Mouse (Mus musculus) MEL (cell line): Measurements from ENCODE around the gene Vps11. TPM values are rescaled to one million over a fixed set of nuclear protein-coding genes. Genes with fewer than 3 reads are reported as not detected.

ENCODE experiments used
- DNase-seq: peaks from one replicate; pipeline ENCODE4 v3.0.0; 2011; ENCODE audit warnings: low read depth, low spot score
- H3K27ac ChIP-seq: 2 replicates; pipeline ENCODE4 v1.5.1; 2012; ENCODE audit warnings: low read depth, mild to moderate bottlenecking, control low read depth, low read length, moderate library complexity; ENCODE audit not compliant: control insufficient read depth
- H3K27me3 ChIP-seq, 2 experiments: fragments of 150-350 bp in 1 of 2; sonication (generic) in 1 of 2; 2 replicates each; pipeline ENCODE4 v1.6.1; 2012; ENCODE audit warnings: low read length in 2 of 2, mild to moderate bottlenecking in 2 of 2, improper control_type of control experiment in 1 of 2, moderate library complexity in 1 of 2; ENCODE audit not compliant: insufficient read depth in 2 of 2, control insufficient read depth in 1 of 2
- H3K36me3 ChIP-seq, 2 experiments: 2 replicates each; pipeline ENCODE4 v1.6.1; 2012 to 2014; ENCODE audit warnings: low read length in 2 of 2, improper control_type of control experiment in 1 of 2, inconsistent platforms in 1 of 2, mild to moderate bottlenecking in 1 of 2; ENCODE audit not compliant: insufficient read depth in 2 of 2, control insufficient read depth in 1 of 2
- H3K4me1 ChIP-seq, 2 experiments: fragments of 150-350 bp in 1 of 2; sonication (generic) in 1 of 2; 2 replicates each; pipeline ENCODE4 v1.6.1; 2012; ENCODE audit warnings: low read length in 2 of 2, improper control_type of control experiment in 1 of 2, mild to moderate bottlenecking in 1 of 2; ENCODE audit not compliant: insufficient read depth in 2 of 2, control insufficient read depth in 1 of 2
- H3K4me3 ChIP-seq, 2 experiments: fragments of 150-350 bp in 1 of 2; sonication (generic) in 1 of 2; 2 replicates each; pipeline ENCODE4 v1.5.1; 2012; ENCODE audit warnings: low read depth in 2 of 2, low read length in 2 of 2, mild to moderate bottlenecking in 2 of 2, moderate library complexity in 2 of 2, control low read depth in 1 of 2, improper control_type of control experiment in 1 of 2; ENCODE audit not compliant: control insufficient read depth in 1 of 2, insufficient read depth in 1 of 2
- H3K79me2 ChIP-seq: 2 replicates; pipeline ENCODE4 v1.6.1; 2012; ENCODE audit warnings: mild to moderate bottlenecking, low read length, moderate library complexity; ENCODE audit not compliant: control insufficient read depth, poor library complexity, insufficient read depth
- H3K9ac ChIP-seq: 2 replicates; pipeline ENCODE4 v1.6.1; 2012; ENCODE audit warnings: low read depth, mild to moderate bottlenecking, control low read depth, low read length, moderate library complexity; ENCODE audit not compliant: control insufficient read depth, poor library complexity, severe bottlenecking
- H3K9me3 ChIP-seq: fragments of 150-350 bp; sonication (generic); replicated peaks from 2 replicates; pipeline ENCODE4 v1.6.1; 2012; ENCODE audit warnings: mild to moderate bottlenecking, low read length, improper control_type of control experiment, moderate library complexity; ENCODE audit not compliant: insufficient read depth
- BHLHE40 ChIP-seq: IDR thresholded peaks from 2 replicates; pipeline ENCODE4 v1.6.1; 2012; ENCODE audit warnings: low read depth, mild to moderate bottlenecking, inconsistent platforms, low read length, improper control_type of control experiment, borderline replicate concordance
- CHD1 ChIP-seq: IDR thresholded peaks from 2 replicates; pipeline ENCODE4 v1.6.1; 2012; ENCODE audit warnings: low read depth, mild to moderate bottlenecking, inconsistent platforms, low read length, improper control_type of control experiment
- CHD2 ChIP-seq: IDR thresholded peaks from 2 replicates; pipeline ENCODE4 v1.6.1; 2011; ENCODE audit warnings: low read length, improper control_type of control experiment
- CTCF ChIP-seq, 3 experiments: IDR thresholded peaks in 2 of 3; conservative IDR thresholded peaks in 1 of 3; 2 replicates each; pipeline ENCODE4 v1.5.1; 2011 to 2012; ENCODE audit warnings: low read length in 3 of 3, low read depth in 2 of 3, mild to moderate bottlenecking in 2 of 3, improper control_type of control experiment in 1 of 3, inconsistent platforms in 1 of 3, mixed read lengths in 1 of 3, moderate library complexity in 1 of 3; ENCODE audit not compliant: control insufficient read depth in 1 of 3, insufficient read depth in 1 of 3, poor library complexity in 1 of 3, severe bottlenecking in 1 of 3
- E2F4 ChIP-seq: IDR thresholded peaks from 2 replicates; pipeline ENCODE4 v1.6.1; 2011; ENCODE audit warnings: low read depth, low read length, improper control_type of control experiment, borderline replicate concordance
- ETS1 ChIP-seq: IDR thresholded peaks from 2 replicates; pipeline ENCODE4 v1.6.1; 2012; ENCODE audit warnings: low read depth, mild to moderate bottlenecking, inconsistent platforms, low read length, improper control_type of control experiment, moderate library complexity
- GABPA ChIP-seq: IDR thresholded peaks from 2 replicates; pipeline ENCODE4 v1.6.1; 2012; ENCODE audit warnings: low read depth, mild to moderate bottlenecking, inconsistent platforms, low read length, improper control_type of control experiment, moderate library complexity
- HCFC1 ChIP-seq: IDR thresholded peaks from 2 replicates; pipeline ENCODE4 v1.6.1; 2012; ENCODE audit warnings: low read depth, mild to moderate bottlenecking, inconsistent platforms, low read length, improper control_type of control experiment, moderate library complexity
- JUND ChIP-seq: IDR thresholded peaks from 2 replicates; pipeline ENCODE4 v1.6.1; 2011; ENCODE audit warnings: low read depth, mild to moderate bottlenecking, improper control_type of control experiment, low read length
- KAT2A ChIP-seq: conservative IDR thresholded peaks from 2 replicates; pipeline ENCODE4 v1.6.1; 2012; ENCODE audit warnings: low read depth, low read length, improper control_type of control experiment, inconsistent platforms
- MAFK ChIP-seq: IDR thresholded peaks from 2 replicates; pipeline ENCODE4 v1.6.1; 2011; ENCODE audit warnings: low read depth, mild to moderate bottlenecking, low read length, improper control_type of control experiment, borderline replicate concordance
- MAX ChIP-seq: IDR thresholded peaks from 2 replicates; pipeline ENCODE4 v1.6.1; 2011; ENCODE audit warnings: low read length, improper control_type of control experiment
- MAZ ChIP-seq: IDR thresholded peaks from 2 replicates; pipeline ENCODE4 v1.6.1; 2012; ENCODE audit warnings: low read depth, mild to moderate bottlenecking, inconsistent platforms, low read length, improper control_type of control experiment
- MYB ChIP-seq: IDR thresholded peaks from 2 replicates; pipeline ENCODE4 v1.6.1; 2011; ENCODE audit warnings: mild to moderate bottlenecking, low read depth, low read length, improper control_type of control experiment
- MYC ChIP-seq: IDR thresholded peaks from 2 replicates; pipeline ENCODE4 v1.6.1; 2011; ENCODE audit warnings: low read depth, mild to moderate bottlenecking, low read length, improper control_type of control experiment, moderate library complexity
- NELFE ChIP-seq: IDR thresholded peaks from 2 replicates; pipeline ENCODE4 v1.6.1; 2011; ENCODE audit warnings: low read depth, low read length, improper control_type of control experiment
- NRF1 ChIP-seq: IDR thresholded peaks from 2 replicates; pipeline ENCODE4 v1.6.1; 2014; ENCODE audit warnings: low read depth, mild to moderate bottlenecking, inconsistent platforms, low read length, improper control_type of control experiment, moderate library complexity; ENCODE audit not compliant: poor library complexity, insufficient read depth, severe bottlenecking
- POLR2A ChIP-seq, 2 experiments: IDR thresholded peaks; 2 replicates each; pipeline ENCODE4 v1.6.1; 2011 to 2012; ENCODE audit warnings: low read length in 2 of 2, mild to moderate bottlenecking in 2 of 2, control low read depth in 1 of 2, improper control_type of control experiment in 1 of 2, low read depth in 1 of 2, moderate library complexity in 1 of 2; ENCODE audit not compliant: control insufficient read depth in 1 of 2, insufficient read depth in 1 of 2, poor library complexity in 1 of 2
- POLR2AphosphoS2 ChIP-seq: IDR thresholded peaks from 2 replicates; pipeline ENCODE4 v1.6.1; 2011; ENCODE audit warnings: low read length, improper control_type of control experiment
- POLR2AphosphoS5 ChIP-seq: IDR thresholded peaks from 2 replicates; pipeline ENCODE4 v1.6.1; 2012; ENCODE audit warnings: low read depth, borderline replicate concordance, mild to moderate bottlenecking, inconsistent platforms, low read length, moderate library complexity, mixed read lengths
- RAD21 ChIP-seq: IDR thresholded peaks from 2 replicates; pipeline ENCODE4 v1.6.1; 2011; ENCODE audit warnings: mild to moderate bottlenecking, low read depth, low read length, improper control_type of control experiment
- RCOR1 ChIP-seq: IDR thresholded peaks from 2 replicates; pipeline ENCODE4 v1.6.1; 2012; ENCODE audit warnings: low read depth, mild to moderate bottlenecking, inconsistent platforms, low read length, improper control_type of control experiment
- TAL1 ChIP-seq: IDR thresholded peaks from 2 replicates; pipeline ENCODE4 v1.6.1; 2012; ENCODE audit warnings: mild to moderate bottlenecking, inconsistent platforms, low read length, moderate library complexity, mixed read lengths
- TBP ChIP-seq: IDR thresholded peaks from 2 replicates; pipeline ENCODE4 v1.8.0; 2011; ENCODE audit warnings: low read depth, low read length, improper control_type of control experiment
- TCF12 ChIP-seq: IDR thresholded peaks from 2 replicates; pipeline ENCODE4 v1.6.1; 2014; ENCODE audit warnings: low read depth, mild to moderate bottlenecking, inconsistent platforms, low read length, improper control_type of control experiment, moderate library complexity
- USF1 ChIP-seq: IDR thresholded peaks from 2 replicates; pipeline ENCODE4 v1.6.1; 2014; ENCODE audit warnings: low read depth, mild to moderate bottlenecking, inconsistent platforms, low read length, improper control_type of control experiment, moderate library complexity
- ZC3H11A ChIP-seq: IDR thresholded peaks from 2 replicates; pipeline ENCODE4 v1.6.1; 2012; ENCODE audit warnings: low read depth, mild to moderate bottlenecking, inconsistent platforms, low read length, improper control_type of control experiment
- ZNF384 ChIP-seq: IDR thresholded peaks from 2 replicates; pipeline ENCODE4 v1.6.1; 2012; ENCODE audit warnings: low read depth, mild to moderate bottlenecking, inconsistent platforms, low read length, improper control_type of control experiment
- polyA plus RNA-seq, 2 experiments: library from polyadenylated mRNA; stranded (reverse) in 1 of 2; unstranded in 1 of 2; fragments of >175 nt in 1 of 2; fragments of >200 nt in 1 of 2; gene quantifications; 2 replicates each; pipeline versions ENCODE4 v1.2.1 to v1.2.4; 2012; ENCODE audit warnings: low replicate concordance in 2 of 2, low read depth in 1 of 2; ENCODE audit not compliant: insufficient read length in 2 of 2, insufficient read depth in 1 of 2, missing spikeins in 1 of 2
- total RNA-seq: library from RNA; depleted of rRNA; stranded (reverse); fragments of 300-350 nt; gene quantifications from 2 replicates; pipeline ENCODE4 v1.2.3, GENCODE M21; 2012

The Vps11 gene
- total and polyA plus RNA-seq, 3 experiments: 18.6 to 27.1 TPM; not detected in 1

- DNase-seq: peak; percentile 63
- peaks cover 11% of the 10 kb centered on the region; the same call in 1 of the 2 replicates for H3K79me2 ChIP-seq
- H3K4me1 ChIP-seq: peaks cover 2 to 9% of the 10 kb centered on the region in 2 experiments; a peak in 3 of 4 replicates
- H3K27me3 ChIP-seq: no peaks in the 10 kb centered on the region
- H3K9me3 ChIP-seq: no peaks in the 10 kb centered on the region
- H3K27ac ChIP-seq: peak overlapping the region; percentile 96
- H3K36me3 ChIP-seq: peaks cover 0 to 3% of the 10 kb centered on the region in 2 experiments; a peak in 1 of 4 replicates
- H3K4me3 ChIP-seq: peak overlapping the region; percentile 54 to 82
- TF ChIP-seq JUND (no peak), POLR2AphosphoS2 (no peak), E2F4 (0 out of 2 replicates have a peak, but pooled peaks have one; percentile 15), NRF1 (no peak), TBP (no peak), NELFE (0 out of 2 replicates have a peak, but pooled peaks have one; percentile 1), ZC3H11A (no peak), MYC (0 out of 2 replicates have a peak, but pooled peaks have one; percentile 20), MAFK (no peak), ETS1 (no peak)
- peak overlapping the region; percentile 90 for H3K9ac ChIP-seq
Observed at GRCm38 (mm10) chr9:44327064-44327711, 34.3 kb downstream of the Vps11 start.

- Histone ChIP-seq H3K27ac (peak overlapping the region; percentile 96), H3K9me3 (no peaks in the 10 kb centered on the region), H3K4me1 (peaks cover 2 to 9% of the 10 kb centered on the region in 2 experiments; a peak in 3 of 4 replicates), H3K4me3 (peak overlapping the region; percentile 54 to 82), H3K79me2 (peaks cover 11% of the 10 kb centered on the region; the same call in 1 of the 2 replicates), H3K27me3 (no peaks in the 10 kb centered on the region), H3K36me3 (peaks cover 0 to 3% of the 10 kb centered on the region in 2 experiments; a peak in 1 of 4 replicates), H3K9ac (peak overlapping the region; percentile 90)
- DNase-seq: peak; percentile 94
- TF ChIP-seq GABPA (no peak), USF1 (peak; percentile 93), CHD2 (no peak), RCOR1 (peak; percentile 41; the same call in 1 of the 2 replicates), ETS1 (no peak), CTCF (IDR thresholded peaks at IDR 0.05 in 2 of 3, conservative IDR thresholded peaks at IDR 0.05 in 1 of 3; ENCODE audit: control insufficient read depth in 1 of 3, insufficient read depth in 1 of 3, low read depth in 2 of 3, low read length in 3 of 3, poor library complexity in 1 of 3, severe bottlenecking in 1 of 3) (no peak), POLR2AphosphoS2 (no peak), MYB (no peak), RAD21 (no peak), E2F4 (no peak), POLR2AphosphoS5 (no peak), MAFK (no peak), CHD1 (no peak; the same call in 1 of the 2 replicates), POLR2A (IDR thresholded peaks at IDR 0.05; ENCODE audit: control insufficient read depth in 1 of 2, insufficient read depth in 1 of 2, low read depth in 1 of 2, low read length in 2 of 2, poor library complexity in 1 of 2) (peak in 1 of 2 experiments; percentile 61; a peak in 1 of 4 replicates), TCF12 (peak; percentile 40; the same call in 1 of the 2 replicates), MYC (peak; percentile 100), TAL1 (no peak), HCFC1 (peak; percentile 98), MAZ (0 out of 2 replicates have a peak, but pooled peaks have one; percentile 17), KAT2A (peak; percentile 91), NRF1 (peak; percentile 45; the same call in 1 of the 2 replicates), TBP (peak; percentile 64), BHLHE40 (no peak), MAX (peak; percentile 98), ZNF384 (0 out of 2 replicates have a peak, but pooled peaks have one; percentile 40)
Observed at GRCm38 (mm10) chr9:44326371-44327063, 35.0 kb downstream of the Vps11 start.
